Mouse (Mus musculus) liver, adult 2 months (tissue): ENCODE data around the gene Zfp422. TPM values are rescaled to one million over a fixed set of nuclear protein-coding genes. Genes with fewer than 3 reads are reported as not detected.

ENCODE experiments used
- DNase-seq: peaks from one replicate; pipeline ENCODE4 v3.0.0-alpha.2; 2011; ENCODE audit warnings: low read depth, low spot score; ENCODE audit errors: extremely low read depth
- H3K27ac ChIP-seq: fragments of 200-500 bp; replicated peaks from 2 replicates; pipeline ENCODE4 v1.5.1; 2012; ENCODE audit warnings: low read depth, mild to moderate bottlenecking, control low read depth, inconsistent platforms, low read length; ENCODE audit not compliant: insufficient read depth
- H3K27me3 ChIP-seq: fragments of 200-500 bp; 2 replicates; pipeline ENCODE4 v1.6.1; 2012; ENCODE audit warnings: mild to moderate bottlenecking, moderate library complexity, low read length, inconsistent platforms; ENCODE audit not compliant: control insufficient read depth, insufficient read depth
- H3K36me3 ChIP-seq: fragments of 200-500 bp; 2 replicates; pipeline ENCODE4 v1.6.1; 2012; ENCODE audit warnings: low read length, inconsistent platforms; ENCODE audit not compliant: control insufficient read depth, insufficient read depth
- H3K4me1 ChIP-seq: fragments of 200-500 bp; 2 replicates; pipeline ENCODE4 v1.6.1; 2011; ENCODE audit warnings: low read length; ENCODE audit not compliant: control insufficient read depth, insufficient read depth
- H3K4me3 ChIP-seq: fragments of 200-500 bp; 2 replicates; pipeline ENCODE4 v1.5.1; 2011; ENCODE audit warnings: low read depth, mild to moderate bottlenecking, control low read depth, low read length, moderate library complexity; ENCODE audit not compliant: insufficient read depth
- H3K79me2 ChIP-seq: fragments of 200-500 bp; 2 replicates; pipeline ENCODE4 v1.6.1; 2012; ENCODE audit warnings: inconsistent platforms, mild to moderate bottlenecking, low read length, moderate library complexity; ENCODE audit not compliant: control insufficient read depth, insufficient read depth
- H3K9ac ChIP-seq: fragments of 200-500 bp; 2 replicates; pipeline ENCODE4 v1.6.1; 2012; ENCODE audit warnings: low read depth, mild to moderate bottlenecking, control low read depth, inconsistent platforms, low read length
- CTCF ChIP-seq: fragments of 200-500 bp; IDR thresholded peaks from 2 replicates; pipeline ENCODE4 v1.5.1; 2011; ENCODE audit warnings: low read depth, low read length, control low read depth
- POLR2A ChIP-seq: fragments of 200-500 bp; IDR thresholded peaks from 2 replicates; pipeline ENCODE4 v1.6.1; 2011; ENCODE audit warnings: low read length, control low read depth; ENCODE audit not compliant: insufficient read depth; ENCODE audit errors: extremely low read depth
- WGBS: fragments of 180-500 bp; shearing (Covaris S2); methylation state at CpG from one replicate; pipeline ENCODE4 v1.1.7; 2018; 5-methylcytosine and 5-hydroxymethylcytosine counted together
- polyA plus RNA-seq: library from polyadenylated mRNA; depleted of rRNA; stranded (reverse); fragments of >200 nt; gene quantifications from 2 replicates; pipeline ENCODE4 v1.2.3, GENCODE M21; 2012
- total RNA-seq: library from RNA; depleted of rRNA; stranded (reverse); fragments of >200 nt; gene quantifications from 2 replicates; pipeline ENCODE4 v1.2.3, GENCODE M21; 2014

The Zfp422 gene
- total and polyA plus RNA-seq, 2 experiments: 5.6 to 7.0 TPM

DNA sequence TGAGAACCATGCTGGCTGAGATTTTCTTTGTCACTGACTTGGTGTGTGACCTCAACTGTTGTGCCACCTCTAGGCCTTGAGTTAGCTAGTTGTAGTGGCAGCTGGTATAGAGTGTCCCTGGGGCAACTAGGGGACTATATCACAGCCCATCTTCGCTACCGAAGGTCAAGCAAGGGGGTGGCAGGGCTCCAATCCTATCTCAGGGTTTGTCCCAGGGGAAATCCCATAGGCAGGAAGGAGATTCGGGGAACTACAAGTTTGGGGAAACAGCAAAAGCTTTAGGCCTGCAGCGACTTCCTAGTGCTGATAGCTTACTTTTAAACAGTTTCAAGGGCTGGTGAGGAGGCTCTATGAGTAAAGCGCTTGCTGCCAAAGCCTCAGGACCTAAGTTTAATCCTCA, 43.5 kb upstream of the Zfp422 start:
- Histone ChIP-seq H3K4me1 (peaks cover 6% of the 10 kb centered on the region; the same call in 1 of the 2 replicates), H3K9ac (no peak overlapping the region), H3K36me3 (no peaks in the 10 kb centered on the region), H3K4me3 (peak overlapping the region; percentile 8; the same call in 1 of the 2 replicates), H3K79me2 (no peaks in the 10 kb centered on the region), H3K27ac (no peak overlapping the region), H3K27me3 (no peaks in the 10 kb centered on the region)
- TF ChIP-seq CTCF (no peak), POLR2A (no peak)
- 66% methylated on average over 5 of the region's 5 CpGs for WGBS
- DNase-seq: no peak

DNA sequence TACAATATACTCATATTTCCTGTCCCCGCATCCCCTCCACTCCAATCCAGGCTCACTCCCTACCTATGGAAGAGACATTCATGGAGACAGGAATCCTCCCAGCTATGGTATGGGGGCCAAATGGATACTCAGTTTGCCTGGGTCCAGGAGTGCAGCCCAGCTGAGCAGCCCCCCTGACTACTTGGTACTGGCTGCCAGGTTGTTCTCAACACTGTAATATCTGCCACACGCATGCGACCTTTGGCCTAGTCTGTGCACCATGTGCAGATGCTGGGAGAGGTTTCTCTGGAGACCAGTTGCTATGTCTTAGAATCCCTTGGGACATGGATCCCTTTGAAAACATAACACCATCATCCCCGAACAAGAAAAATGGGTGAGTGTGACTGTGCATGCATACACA, 43.0 kb upstream of the Zfp422 start:
- Histone ChIP-seq H3K4me1 (peaks cover 6% of the 10 kb centered on the region; the same call in 1 of the 2 replicates), H3K36me3 (no peaks in the 10 kb centered on the region), H3K79me2 (no peaks in the 10 kb centered on the region), H3K27ac (no peak overlapping the region), H3K4me3 (no peak overlapping the region), H3K27me3 (no peaks in the 10 kb centered on the region), H3K9ac (no peak overlapping the region)
- TF ChIP-seq POLR2A (no peak), CTCF (no peak)
- 79% methylated on average over 4 of the region's 4 CpGs for WGBS
- no peak for DNase-seq

DNA sequence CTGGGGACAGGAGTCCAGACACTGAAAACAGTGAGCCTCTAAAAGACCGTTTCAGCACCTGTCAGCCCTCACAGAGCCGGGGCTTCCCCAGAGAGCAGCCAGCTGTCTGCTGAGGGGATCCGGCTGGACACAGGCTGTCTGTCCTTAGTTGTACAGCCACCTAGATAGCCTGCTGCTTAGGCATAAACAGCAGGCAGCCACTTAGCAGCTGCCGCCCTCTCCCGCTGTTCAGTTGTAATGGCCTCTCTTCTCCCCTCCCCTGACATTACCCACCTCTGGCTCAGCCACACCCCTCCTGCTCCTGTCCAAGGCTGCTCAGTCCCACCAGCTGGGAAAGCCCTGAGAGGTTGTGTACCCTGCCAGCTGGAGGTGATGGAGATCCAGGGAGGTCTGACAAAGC, 42.2 kb upstream of the Zfp422 start:
- DNase-seq: no peak
- no peak for TF ChIP-seq CTCF
- TF ChIP-seq POLR2A: no peak
- Histone ChIP-seq H3K27ac (no peak overlapping the region), H3K4me1 (peaks cover 6% of the 10 kb centered on the region; the same call in 1 of the 2 replicates), H3K4me3 (no peak overlapping the region), H3K9ac (no peak overlapping the region), H3K36me3 (no peaks in the 10 kb centered on the region), H3K79me2 (no peaks in the 10 kb centered on the region), H3K27me3 (no peaks in the 10 kb centered on the region)
- 77% methylated on average over 5 of the region's 5 CpGs for WGBS

DNA sequence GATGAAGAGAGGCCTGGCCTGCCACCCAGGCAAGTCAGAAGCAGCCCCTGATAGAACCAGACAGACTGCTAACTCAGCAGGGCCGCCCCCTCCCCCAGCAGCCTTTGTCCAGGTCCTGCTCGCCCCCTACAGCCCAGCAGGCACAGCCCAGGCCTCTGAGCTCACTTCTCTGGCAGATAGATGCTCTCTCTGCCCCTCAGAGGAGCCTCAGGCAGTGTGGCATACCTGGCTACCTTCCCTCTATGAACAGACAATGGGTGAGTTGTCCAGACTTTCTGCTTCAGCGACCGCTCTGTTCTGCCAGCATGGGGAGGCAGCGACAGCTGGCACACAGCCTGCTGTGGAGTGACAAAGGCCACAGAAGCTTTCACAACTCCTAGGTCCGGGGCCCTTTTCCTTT, 41.3 kb upstream of the Zfp422 start:
- H3K36me3 ChIP-seq: no peaks in the 10 kb centered on the region
- H3K27ac ChIP-seq: no peak overlapping the region
- no peak overlapping the region for H3K4me3 ChIP-seq
- H3K27me3 ChIP-seq: no peaks in the 10 kb centered on the region
- H3K9ac ChIP-seq: no peak overlapping the region
- peak; percentile 76 for DNase-seq
- no peaks in the 10 kb centered on the region for H3K79me2 ChIP-seq
- H3K4me1 ChIP-seq: peaks cover 6% of the 10 kb centered on the region; the same call in 1 of the 2 replicates
- 30% methylated on average over 6 of the region's 6 CpGs for WGBS
- TF ChIP-seq CTCF (0 out of 2 replicates have a peak, but pooled peaks have one; percentile 1), POLR2A (no peak)

DNA sequence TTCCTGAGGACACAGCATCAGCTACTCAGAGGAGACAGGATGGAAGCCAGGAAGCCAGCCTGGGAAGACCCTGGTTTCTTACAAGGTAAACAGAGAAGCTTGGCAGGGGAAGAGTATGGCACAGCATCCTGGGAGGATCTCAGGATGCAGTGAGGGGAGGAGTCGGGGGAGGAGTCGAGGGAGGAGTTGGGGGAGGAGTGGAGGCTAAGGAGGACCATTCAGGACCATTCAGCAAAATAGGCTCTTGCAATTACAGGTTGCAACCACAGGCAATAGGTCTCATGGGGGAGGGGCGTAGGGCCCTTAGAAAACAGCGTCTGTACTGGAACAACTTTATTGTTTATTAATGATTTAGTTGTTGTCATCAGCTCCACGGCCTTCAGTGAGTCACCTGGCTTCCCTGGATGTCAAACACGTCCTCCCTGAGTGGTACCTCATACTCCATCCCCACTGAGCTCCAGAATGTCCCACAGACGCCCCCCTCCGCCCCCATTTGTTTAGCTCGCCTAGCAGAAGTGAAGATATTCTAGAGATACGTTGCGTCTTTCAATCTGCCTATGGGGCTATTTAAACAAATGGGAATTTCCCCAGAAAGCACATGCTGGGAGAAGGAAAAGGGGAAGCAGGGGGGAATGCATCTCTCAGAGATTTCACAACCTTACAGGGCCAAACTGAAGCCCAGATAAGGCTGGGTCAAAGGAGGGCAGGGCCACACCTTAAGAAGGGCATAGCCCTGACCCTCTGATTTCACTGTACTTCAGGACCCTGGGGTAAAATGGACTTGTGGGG, 40.1 kb upstream of the Zfp422 start:
- H3K27me3 ChIP-seq: no peaks in the 10 kb centered on the region
- TF ChIP-seq CTCF (no peak), POLR2A (no peak)
- H3K79me2 ChIP-seq: no peaks in the 10 kb centered on the region
- no peak overlapping the region for H3K27ac ChIP-seq
- peak; percentile 43 for DNase-seq
- no peak overlapping the region for H3K4me3 ChIP-seq
- 52% methylated on average over 11 of the region's 11 CpGs for WGBS
- peaks cover 6% of the 10 kb centered on the region; the same call in 1 of the 2 replicates for H3K4me1 ChIP-seq
- H3K36me3 ChIP-seq: no peaks in the 10 kb centered on the region
- H3K9ac ChIP-seq: no peak overlapping the region

DNA sequence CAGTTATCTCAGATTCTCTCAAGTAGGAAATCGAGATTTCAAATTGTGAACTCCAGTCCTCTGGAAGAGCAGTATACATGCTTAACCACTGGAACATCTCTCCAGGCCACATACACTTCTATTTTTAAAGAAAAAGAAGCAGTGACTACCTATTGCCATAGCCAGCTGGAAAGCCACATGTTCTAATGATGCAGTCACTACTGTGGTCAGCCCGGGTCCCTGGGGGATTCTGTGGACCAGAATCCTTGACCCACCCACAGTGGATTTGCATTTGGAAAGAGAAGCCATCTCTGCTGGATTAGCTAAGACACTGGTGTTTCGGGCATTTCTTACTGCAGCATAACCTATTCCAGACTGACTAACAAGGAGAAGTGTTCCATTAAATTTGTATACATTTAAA, 38.6 kb upstream of the Zfp422 start:
- no peaks in the 10 kb centered on the region for H3K36me3 ChIP-seq
- no peak overlapping the region for H3K27ac ChIP-seq
- H3K9ac ChIP-seq: no peak overlapping the region
- H3K79me2 ChIP-seq: no peaks in the 10 kb centered on the region
- no peaks in the 10 kb centered on the region for H3K27me3 ChIP-seq
- peaks cover 2% of the 10 kb centered on the region; the same call in 1 of the 2 replicates for H3K4me1 ChIP-seq
- no peak overlapping the region for H3K4me3 ChIP-seq
- WGBS: 86% methylated on average over 3 of the region's 3 CpGs
- TF ChIP-seq POLR2A (no peak), CTCF (no peak)
- DNase-seq: no peak
